Mouse (Mus musculus) layer of hippocampus, postnatal 10 days (tissue): ENCODE data around the gene Acot13. TPM values are rescaled to one million over a fixed set of nuclear protein-coding genes. Genes with fewer than 3 reads are reported as not detected.

Experiments used
- DNase-seq, 2 experiments: peaks; one replicate each; pipeline ENCODE4 v3.0.0; 2021; ENCODE audit warnings: low spot score in 2 of 2
- total RNA-seq, 2 experiments: library from RNA; stranded (reverse); gene quantifications; 2 replicates each; pipeline ENCODE4 v1.2.3; 2021

Gene Acot13
- total RNA-seq, 2 experiments from 2014 or later, result 58.7 to 66.6 TPM

DNA sequence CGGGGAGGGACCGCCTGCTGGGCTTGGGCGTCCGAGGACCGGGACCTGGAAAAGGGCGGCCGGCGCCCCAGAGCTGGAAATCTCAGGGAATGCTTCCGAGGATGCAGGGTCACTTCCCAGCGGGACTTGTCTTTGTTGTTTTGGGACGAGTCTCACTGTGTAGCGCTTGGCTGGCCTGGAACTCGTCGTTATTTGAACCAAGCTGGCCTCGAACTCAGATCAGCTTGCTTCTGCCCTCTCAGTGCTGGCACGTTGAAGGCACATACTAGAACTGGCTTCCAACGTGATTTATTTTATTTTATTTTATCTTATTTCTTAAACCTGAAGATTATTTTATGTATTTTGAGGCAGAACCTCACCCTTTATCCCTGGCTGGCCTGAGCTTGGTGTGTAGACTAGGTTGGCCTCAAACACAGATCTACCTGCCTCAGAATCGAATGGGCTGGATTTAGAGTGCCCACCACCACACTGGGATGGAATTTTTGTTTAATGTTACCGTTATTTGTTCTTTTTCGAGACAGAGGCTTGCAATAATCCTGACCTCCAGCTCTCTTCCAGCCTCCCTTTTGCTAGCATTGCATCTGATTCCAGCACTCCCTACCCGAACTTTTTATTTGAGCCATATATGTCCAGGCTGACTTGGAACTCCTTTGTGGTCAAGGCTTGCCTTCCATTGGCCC is 931 bp upstream of the Acot13 start:
- DNase-seq, result no peak

DNA sequence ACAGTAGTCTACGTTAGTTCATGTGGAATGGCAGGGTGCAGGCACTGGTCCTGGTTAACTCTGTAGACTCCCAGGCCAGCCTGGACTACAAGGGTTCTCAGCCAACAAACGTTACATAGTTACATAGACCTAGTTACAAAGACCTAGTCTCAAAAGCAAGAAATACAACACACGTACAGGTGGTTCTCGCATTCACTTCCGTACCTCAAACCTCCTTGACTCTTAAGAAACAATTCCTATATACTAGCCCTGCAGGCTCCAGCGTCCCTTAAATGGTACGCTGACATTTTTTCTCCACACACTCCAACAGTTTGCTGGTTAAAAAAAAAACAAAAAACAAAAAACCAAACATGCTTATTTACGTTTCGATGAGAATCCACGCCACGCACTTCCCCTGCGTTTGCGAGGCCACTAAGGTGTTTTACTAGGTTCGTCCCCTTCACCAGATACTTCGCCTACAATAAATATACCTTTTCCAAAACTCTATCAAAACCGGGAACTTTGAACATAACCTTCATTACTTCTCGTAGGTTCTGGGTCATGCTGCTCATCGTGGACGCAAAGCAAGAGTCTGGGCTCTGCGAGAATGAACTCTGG is 486 bp downstream of the Acot13 start:
- no peak for DNase-seq

DNA sequence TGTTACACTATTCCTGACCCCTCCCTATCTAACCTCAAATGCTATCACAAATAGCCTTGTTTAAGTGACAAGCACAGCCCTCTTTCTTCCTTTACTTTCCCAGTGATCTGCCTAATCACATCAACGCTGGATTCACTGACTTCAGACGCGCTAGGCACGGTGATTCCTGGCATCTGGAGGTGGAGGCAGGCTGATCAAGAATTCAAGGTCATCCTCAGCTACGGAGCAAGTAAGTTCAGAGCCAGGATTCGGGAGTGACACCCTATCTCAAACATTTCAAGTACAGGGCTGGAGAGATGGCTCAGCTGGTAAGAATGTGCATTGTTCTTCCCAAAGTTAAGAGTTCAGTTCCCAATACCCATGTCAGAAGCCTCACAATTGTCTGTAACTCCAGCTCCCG is 5.2 kb downstream of the Acot13 start:
- DNase-seq, result no peak

DNA sequence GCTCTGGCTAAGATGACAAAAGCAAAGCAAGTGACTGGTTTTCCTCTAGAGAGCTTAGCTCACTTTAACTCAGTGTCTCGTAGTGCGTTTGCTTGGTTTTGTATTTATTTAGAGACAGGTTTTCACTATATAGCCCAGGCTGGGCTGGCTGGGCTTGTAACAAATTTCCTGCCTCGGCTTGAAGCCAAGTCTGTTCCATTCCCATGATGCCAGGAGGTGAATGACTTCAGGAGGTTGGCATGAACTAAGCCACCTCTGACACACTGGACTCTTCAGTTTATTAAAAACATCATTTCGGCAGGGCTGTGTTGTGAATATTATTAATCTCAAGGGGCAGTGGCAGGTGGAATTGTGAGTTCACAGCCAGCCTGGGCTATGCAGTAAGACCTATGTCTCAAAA is 5.8 kb downstream of the Acot13 start:
- no peak for DNase-seq

DNA sequence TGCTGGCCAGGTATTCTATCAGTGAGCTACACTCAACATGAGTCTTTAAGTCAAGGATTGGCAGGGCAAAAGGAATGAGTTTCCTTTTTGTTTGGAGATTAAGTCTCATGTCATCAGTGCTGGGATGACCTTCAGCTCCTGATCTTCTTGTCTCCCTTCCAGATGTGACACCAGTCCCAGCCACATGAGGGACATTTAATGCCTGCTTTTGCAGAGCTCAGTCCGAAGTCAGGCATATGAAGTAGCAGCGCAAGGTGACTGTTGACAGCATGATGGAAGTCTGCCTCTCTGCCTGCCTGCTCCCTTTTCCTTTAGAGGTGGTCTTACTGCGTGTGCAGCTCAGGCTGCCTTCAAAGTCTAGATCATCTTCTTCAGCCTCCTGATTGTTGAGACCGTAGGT is 6.7 kb downstream of the Acot13 start:
- DNase-seq, result no peak

DNA sequence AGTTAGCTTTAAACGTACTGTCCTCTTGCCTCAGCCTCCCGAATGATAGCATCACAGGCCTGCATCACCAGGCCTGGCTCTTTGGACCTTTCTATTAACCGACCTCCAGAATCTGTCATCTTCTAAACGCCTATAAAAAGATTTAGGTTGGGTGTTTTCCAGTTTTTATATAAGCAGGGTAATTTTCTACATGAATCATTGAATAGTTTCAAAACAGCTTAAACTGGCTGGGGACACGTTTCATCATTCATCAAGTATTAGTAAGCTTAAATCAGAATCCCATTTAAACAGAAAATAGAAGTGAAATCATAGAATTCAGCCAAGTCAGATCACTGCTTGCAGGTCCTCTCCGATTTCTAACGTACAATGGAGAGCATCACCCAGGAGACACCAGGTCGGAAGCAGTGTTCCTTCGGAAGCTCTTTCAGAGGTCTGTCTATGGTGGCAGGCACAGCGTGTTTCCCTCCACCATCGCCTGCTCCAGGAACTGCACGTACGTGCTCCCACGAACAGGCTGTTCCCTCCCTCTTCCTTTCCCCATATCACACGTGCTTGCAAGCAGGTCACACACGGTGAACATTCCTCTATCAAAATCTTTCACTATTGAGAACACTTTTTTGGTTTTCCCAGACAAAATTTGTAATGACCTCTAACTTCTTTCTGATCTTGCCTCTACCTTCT is 8.5 kb downstream of the Acot13 start:
- DNase-seq, result peak in 1 of 2 experiments; percentile 36

DNA sequence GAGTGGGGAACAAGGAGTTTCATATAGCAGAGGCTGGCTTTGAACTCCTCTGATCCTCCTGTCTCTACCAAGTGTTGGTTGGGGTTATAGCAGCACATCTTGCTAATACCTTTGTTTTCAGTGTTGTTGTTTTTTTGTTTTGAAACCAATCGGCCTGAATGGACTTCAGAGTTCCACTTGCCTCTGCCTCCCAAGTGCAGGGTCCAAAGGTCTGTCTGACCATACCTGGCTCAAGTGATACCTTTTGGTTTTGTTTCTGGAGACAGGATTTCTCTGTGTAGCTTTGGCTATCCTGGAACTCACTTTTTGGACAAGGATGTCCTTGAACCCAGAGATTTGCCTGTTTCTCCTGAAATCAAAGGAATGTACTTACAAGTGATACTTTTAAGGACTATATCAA is 11.4 kb downstream of the Acot13 start:
- DNase-seq, result no peak

DNA sequence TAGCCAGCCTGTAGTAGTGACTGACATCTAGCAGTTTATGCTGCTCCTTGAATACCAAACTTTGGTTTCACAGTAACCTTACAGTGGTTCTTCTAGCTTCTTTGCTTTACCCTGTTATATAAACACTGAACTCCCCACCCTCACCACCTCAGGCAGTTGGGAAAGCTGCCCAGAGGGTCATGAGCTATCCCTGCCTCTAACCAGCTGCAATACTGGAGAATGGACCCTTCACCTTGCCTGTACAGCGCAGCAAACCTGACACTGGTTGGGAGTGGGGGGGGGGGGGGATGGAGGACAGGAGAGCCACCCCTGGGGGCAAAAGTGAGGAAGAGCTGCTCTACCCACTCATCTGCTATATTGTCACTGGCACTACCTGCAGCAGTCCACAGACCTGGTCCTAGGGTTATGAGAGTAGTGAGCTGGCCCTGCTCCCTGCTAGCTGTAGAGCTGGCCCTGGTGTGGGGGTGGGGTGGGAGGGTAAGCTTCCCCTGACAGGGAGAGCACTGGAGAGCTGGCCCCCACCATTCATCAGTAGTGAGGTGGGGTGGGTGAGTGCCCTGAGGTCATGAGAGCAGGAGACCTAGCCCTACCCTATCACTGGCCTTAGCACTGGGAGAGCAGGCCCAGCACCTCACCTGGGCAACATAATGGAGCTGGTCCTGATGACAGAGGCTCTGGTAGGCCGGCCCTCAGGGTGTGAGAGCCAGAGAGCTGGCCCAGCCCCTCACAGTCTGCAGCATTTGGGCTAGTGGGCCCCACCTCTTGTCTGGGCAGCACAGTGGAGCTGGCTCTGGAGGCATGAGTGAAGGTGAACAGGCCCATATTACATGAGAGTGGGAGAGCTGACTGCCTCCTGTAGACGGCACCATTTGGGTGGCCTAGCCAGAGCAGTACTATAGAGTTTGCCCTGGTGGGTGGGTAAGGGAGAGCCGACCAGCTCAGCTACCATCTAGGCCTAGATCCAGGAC is 14.9 kb downstream of the Acot13 start:
- DNase-seq, result no peak

DNA sequence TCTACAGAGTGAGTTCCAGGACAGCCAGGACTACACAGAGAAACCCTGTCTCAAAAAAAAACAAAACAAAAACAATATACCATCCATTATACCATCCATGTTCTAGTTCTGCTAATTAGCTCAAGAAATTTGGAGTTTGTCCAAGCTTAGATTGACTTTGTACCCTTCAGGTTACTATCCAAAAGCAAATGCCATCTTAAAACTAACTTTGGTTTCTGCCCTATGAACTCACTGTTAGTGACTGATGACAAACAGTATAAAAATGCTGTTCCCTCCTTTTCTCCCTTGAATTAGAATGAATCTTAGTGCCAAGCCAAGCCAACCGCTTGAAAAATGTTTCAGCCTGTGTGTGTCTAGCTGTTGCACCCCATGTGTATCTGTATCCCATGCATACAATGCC is 16.7 kb downstream of the Acot13 start:
- DNase-seq, result no peak

DNA sequence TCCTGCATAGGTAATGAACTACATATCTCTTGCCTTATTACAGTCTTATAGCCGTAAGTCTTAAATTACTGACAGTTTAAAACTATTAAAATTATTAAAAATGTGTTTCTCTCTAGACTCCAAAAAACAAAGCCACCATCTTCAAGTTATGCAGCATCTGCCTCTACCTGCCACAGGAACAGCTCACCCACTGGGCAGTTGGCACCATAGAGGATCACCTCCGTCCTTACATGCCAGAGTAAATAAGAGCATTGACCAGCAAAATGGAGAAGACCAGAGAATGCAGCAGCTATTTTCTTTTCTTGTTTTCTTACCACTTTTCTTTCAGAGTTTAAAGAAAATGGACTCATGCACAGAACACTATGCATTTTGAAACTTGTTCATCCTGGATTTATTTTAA is 18.8 kb downstream of the Acot13 start:
- DNase-seq, result no peak

DNA sequence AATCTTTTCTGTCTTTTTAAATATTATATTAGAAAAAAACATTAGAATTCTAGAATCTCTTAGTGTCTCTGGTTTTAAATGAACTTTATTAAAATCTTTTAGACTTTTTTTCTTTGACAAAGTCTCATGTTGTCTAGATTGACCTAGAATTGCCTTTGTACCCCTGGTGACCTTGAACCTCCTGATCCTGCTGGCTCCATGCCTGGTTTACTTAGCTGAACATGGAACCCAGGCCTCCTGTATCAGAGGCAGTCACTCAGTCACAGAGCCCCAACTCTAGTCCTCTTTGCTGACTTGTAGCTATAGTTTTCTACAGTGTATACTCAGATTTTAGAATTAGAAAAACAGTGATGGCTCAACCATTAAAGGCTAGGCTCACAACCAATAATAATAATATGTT is 25.3 kb downstream of the Acot13 start:
- DNase-seq, result no peak

DNA sequence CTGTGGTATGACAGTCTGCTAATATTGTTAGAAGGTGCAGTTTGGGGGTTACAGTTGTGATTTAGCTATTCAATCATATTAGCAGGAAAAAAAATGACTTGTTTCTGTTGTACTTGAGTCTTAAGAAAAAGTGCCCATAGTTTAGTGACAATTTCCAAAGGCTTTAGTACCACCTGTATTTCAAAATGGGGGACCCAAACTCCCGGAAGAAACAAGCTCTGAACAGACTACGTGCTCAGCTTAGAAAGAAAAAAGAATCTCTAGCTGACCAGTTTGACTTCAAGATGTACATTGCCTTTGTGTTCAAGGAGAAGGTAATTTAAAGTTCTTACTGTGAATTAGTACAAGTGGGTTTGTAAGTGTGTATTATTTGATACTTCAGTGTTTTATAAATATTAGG is 28.1 kb downstream of the Acot13 start:
- no peak for DNase-seq

DNA sequence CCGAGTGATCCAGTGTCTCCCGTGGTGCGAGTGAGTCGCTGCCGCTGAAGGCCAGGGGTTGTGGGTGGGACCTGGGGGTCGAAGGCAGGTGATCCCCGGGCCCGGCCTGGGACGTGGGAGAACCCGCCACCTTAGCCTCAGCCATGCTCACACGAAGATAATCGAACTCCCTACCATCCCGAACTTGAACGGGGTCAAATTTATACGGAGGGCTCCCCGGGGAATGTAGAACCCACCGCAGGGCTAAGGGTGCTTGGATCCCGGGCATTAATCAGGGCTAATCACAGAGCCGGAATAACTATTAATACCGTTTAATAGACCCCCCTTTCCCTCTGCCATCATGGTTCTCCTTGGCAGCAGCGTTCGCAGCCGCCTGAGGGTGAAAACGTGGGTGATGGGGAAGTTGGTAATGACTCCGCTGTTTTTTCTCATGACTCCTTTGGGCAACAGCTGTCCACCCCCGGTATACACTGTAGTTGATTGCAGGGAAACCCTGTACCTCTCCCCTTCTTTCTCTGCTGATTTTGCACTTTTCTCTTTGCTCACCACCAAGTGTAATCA is 29.1 kb downstream of the Acot13 start:
- DNase-seq, result peak; percentile 33 to 41

DNA sequence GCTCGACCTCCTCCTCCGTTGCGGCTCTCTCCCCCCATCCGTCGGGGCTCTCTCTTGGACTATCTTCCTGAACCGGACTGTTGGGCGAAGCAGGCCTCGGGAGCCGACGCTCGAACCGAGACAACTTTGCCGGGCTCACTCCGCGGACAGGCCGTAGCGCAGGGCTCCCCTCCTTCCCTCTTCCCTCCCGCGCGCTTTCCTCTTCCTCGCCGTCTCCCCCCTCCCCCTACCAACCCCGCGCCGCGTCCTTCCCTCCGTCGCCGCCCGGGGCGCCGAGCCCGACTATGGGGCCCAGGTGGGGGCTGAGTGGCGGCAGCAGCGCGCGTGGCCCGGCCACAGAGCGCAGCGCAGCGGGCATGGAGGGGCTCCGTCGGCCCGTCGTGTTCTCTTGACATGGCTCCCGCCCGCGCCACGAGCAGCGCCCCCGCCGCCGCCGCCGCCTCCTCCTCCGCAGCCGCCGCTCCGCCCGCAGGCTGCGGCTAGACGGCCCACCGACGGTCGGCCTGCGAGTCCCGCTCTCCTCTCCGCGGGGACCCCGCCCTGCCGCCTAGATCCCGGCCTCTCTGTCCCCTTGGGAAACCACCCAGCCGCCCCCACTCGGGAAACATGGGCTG is 29.9 kb downstream of the Acot13 start, which contains the start of gene BC005537:
Gene BC005537 (plus strand): TSS at position 350 of the 614 bp plus-strand sequence.
- peak; percentile 67 to 74 for DNase-seq

DNA sequence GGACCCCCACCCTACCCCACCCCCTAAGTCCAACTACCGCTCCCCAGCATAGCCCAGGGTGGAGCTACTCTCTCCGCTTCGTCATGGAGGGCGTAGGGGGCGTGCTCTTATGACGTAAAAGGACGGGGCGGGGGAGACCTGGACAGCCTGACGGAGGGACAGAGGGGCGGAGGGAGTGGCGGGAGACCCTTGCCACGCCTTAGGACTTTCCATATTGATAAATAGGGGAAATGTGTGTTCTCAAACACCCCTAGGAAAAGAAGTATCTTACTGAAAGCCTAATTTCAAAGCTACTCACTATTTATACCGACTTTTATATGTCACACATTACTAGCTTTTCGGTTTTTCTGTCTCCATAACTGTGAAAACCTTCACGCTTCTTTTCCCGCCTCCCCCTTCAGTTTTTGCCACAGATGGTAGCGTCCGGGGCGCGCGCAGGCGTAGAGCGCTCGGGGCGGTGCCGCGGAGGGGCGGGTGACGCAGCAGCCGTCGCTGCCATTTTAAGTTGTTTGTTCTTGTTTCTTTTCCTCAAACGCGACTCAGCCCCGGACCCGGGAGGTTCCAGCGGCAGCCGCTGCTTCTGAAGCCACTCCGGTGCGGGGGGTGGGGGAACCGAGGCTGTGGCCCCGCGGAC is 30.5 kb downstream of the Acot13 start:
- DNase-seq, result peak; percentile 94

DNA sequence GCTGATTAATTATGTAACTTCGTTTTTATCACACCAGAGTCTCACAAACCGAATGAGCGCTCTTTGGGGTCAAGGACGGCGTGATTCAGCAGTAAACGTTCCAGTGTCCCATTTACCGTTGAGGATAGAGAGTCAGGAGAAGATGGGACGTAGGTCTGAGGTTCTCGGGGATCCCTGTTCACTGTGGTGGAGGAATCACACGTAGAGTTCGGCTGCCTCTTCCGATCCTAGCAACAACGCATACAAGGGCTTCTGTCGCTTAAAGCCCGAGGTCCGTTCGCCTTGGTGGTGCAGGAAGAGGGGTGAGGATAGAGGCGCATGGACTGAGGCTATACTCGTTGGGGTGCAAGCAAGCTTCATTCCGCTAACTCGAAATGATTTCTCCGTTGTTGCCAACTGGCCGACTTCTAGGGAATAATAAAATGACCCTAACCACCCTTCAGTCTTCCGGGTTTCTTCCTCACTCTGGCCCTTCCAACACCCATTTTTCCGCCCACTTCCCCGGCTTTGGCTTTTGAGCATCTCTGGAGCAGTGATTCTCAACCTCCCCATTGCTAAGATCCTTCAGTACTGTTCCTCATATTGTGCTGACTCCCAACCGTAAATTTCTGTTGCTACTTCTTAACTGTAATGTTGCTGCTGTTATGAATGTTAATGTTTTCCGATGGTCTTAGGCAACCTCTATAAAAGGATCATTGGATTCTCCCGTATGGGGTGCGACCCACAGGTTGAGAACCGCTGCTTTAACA is 31.2 kb downstream of the Acot13 start:
- peak; percentile 41 to 56 for DNase-seq

DNA sequence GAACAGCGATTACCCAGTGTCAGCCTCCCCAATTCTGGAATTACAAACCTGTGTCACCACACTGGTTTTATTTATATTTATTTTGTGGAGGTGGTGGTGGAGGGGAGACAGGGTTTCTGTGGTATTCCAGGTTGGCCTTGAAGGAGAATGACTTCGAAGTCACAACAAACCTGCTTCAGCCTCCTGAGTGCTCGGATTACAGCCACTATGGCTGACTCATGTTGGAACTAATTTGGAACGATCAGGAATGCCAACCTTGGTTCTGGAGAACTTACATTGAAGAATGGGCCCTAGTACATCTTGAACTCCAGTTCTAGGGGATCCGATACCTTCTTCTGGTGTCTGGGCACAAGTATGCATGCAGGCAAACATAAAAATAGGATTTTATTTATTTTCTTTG is 32.0 kb downstream of the Acot13 start:
- no peak for DNase-seq

DNA sequence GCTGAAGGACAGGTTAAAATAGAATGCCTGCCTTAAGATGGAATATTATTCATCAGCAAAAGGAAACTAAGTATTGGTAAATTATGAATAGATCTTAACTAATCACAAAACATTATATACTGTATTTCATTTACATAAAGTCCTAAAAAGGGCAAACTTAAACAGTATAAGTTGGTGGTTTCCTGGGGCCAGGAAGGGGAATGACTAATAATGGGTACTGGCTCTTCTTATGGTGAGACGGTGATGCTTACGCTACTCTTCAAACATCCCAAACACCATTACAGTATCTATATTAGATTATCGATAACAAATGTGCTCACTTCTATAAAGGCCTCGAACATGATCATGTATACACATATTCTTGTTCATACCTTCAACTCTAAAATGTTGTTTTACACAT is 32.7 kb downstream of the Acot13 start:
- DNase-seq, result no peak

DNA sequence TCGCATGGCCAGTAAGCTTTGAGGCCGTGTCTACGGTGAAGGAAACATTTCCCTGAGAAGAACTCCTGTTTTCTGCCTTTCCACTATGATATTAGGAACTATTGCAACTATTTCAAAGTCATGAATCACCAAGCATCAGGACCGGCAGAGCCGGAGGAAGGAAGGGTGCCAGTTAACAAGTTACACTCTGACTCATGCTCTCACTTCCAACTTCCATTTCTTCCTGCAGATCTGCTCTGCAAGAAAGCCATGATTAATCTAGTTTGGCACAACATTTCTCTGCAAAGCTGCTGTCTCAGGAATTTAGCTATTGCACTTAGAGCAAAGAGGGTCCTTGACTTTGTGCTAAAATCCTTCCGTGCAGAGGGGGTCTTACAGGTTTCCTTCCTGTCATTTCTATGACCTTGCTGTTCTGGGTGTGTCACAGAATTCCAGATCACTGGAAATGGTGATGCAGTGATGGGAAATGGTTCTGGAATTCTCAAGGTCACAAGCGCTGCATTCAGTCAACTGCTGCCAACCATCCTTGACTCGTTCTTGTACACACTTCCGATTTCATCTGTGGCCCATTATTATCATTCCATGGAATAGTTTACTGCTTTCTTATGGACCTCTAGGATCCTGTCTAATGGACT is 38.8 kb downstream of the Acot13 start:
- DNase-seq, result no peak
